Comparison of ENCODE assay signal across 26 mouse cellular contexts in the genomic region with DNA sequence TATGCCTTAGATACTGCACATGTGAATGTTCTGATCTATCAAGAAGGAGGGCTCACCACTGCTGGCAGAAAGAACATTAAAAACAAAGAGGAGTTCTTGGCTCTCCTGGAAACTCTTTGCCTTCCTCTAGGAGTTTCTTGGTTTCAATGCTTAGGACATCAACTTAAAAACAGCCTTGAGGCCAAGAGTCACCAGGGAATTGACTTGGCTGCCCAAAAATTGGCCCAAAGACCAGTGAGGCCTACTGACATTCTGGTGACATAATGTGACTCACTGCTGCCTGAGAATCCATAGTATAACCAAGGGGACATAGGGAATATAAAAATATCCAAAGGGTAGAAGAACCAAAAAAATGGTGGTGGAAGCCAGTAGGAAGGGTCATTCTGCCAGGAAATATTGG. TPM values are rescaled to one million over a fixed set of nuclear protein-coding genes. Genes with fewer than 3 reads are reported as not detected.
"Had no signal": no experiment of that assay in that cellular context is flagged by ENCODE, and none has a peak within 500 bp of the region (broad histone marks: within the 10 kb centered on the region; RNA-seq: fewer than 3 reads in every experiment).

No protein-coding gene starts in this region.

- H3K36me3 ChIP-seq: midbrain, embryonic 10.5 days; midbrain, embryonic 12.5 days; neural tube, embryonic 13.5 days; neural tube, embryonic 15.5 days had no signal

- H3K4me1 ChIP-seq: midbrain, embryonic 10.5 days; midbrain, embryonic 12.5 days; neural tube, embryonic 13.5 days; neural tube, embryonic 15.5 days had no signal

- H3K27me3 ChIP-seq: midbrain, embryonic 12.5 days; neural tube, embryonic 13.5 days; neural tube, embryonic 15.5 days had no signal

- H3K27ac ChIP-seq: midbrain, embryonic 10.5 days; midbrain, embryonic 12.5 days; neural tube, embryonic 13.5 days; neural tube, embryonic 15.5 days had no signal

- H3K4me3 ChIP-seq: midbrain, embryonic 10.5 days; midbrain, embryonic 12.5 days; myocyte; neural tube, embryonic 13.5 days; neural tube, embryonic 15.5 days had no signal

- H3K9ac ChIP-seq: lung, embryonic 14.5 days; midbrain, embryonic 12.5 days; neural tube, embryonic 13.5 days; neural tube, embryonic 15.5 days had no signal

- H3K4me2 ChIP-seq: lung, embryonic 14.5 days; midbrain, embryonic 12.5 days; neural tube, embryonic 13.5 days; neural tube, embryonic 15.5 days had no signal

- ATAC-seq: midbrain, embryonic 16.5 days had no signal

- DNase-seq: lung, embryonic 14.5 days; lung, postnatal 10 days; lung, postnatal 4 days; midbrain, embryonic 14.5 days; retina, postnatal 1 day; right cerebral cortex, adult 18-20 months; right cerebral cortex, postnatal 25 days; right cerebral cortex, postnatal 4 days; spleen, adult 18-20 months; thymus, adult 18-20 months; thymus, postnatal 14 days; thymus, postnatal 36 days had no signal

- H3K9me3 ChIP-seq: midbrain, embryonic 10.5 days; midbrain, embryonic 12.5 days; neural tube, embryonic 13.5 days; neural tube, embryonic 15.5 days had no signal

RNA-seq across cellular contexts. Expression of a gene that starts 8.5 kb away (rescaled TPM):
- polyA plus RNA-seq: midbrain, embryonic 10.5 days; midbrain, embryonic 12.5 days; midbrain, embryonic 14.5 days; midbrain, embryonic 16.5 days; myocyte; neural tube, embryonic 11.5 days; neural tube, embryonic 13.5 days had no signal

RNA-seq across cellular contexts. Expression of a gene that starts 12.7 kb away (rescaled TPM):
- total RNA-seq: megakaryocyte, adult 5-6 weeks; megakaryocyte-erythroid progenitor cell, adult 5-6 weeks had no signal
- polyA plus RNA-seq: lung, embryonic 14.5 days; lung, embryonic 16.5 days; midbrain, embryonic 10.5 days; midbrain, embryonic 12.5 days; midbrain, embryonic 14.5 days; midbrain, embryonic 16.5 days; myocyte; neural tube, embryonic 11.5 days; neural tube, embryonic 13.5 days; neural tube, embryonic 15.5 days; small intestine, adult 2 months; stomach, embryonic 14.5 days; stomach, embryonic 16.5 days; thymus, postnatal 0 days had no signal
